In the genomic region with DNA sequence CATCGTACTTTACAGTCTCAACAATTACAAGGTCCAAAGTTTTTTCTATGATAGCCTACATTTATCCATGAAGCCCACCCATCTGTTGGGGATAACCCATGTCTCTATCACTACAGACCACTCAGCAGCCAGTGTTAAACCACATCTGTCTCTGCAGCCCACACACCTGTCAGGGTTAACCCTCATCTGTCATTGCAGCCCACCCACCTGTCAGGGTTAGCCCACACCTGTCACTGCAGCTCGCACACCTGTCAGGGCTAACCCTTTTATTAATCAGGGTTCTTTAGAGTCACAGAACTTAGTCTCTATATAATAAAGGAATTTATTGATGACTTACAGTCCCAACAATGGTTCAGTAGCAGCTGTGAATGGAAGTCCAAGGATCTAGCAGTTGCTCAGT, we compare ENCODE assay signal across 18 mouse cellular contexts. TPM values are rescaled to one million over a fixed set of nuclear protein-coding genes. Genes with fewer than 3 reads are reported as not detected.
"Had no signal": no experiment of that assay in that cellular context is flagged by ENCODE, and none has a peak within 500 bp of the region (broad histone marks: within the 10 kb centered on the region; RNA-seq: fewer than 3 reads in every experiment).

No protein-coding gene starts in this region.

- H3K4me3 ChIP-seq: neural tube, embryonic 12.5 days; neural tube, embryonic 13.5 days; neural tube, embryonic 15.5 days; stomach, embryonic 15.5 days had no signal

- H3K27me3 ChIP-seq: neural tube, embryonic 12.5 days; neural tube, embryonic 13.5 days; neural tube, embryonic 15.5 days; stomach, embryonic 15.5 days had no signal

- H3K4me2 ChIP-seq: neural tube, embryonic 12.5 days; neural tube, embryonic 13.5 days; neural tube, embryonic 15.5 days; stomach, embryonic 15.5 days had no signal

- H3K36me3 ChIP-seq: neural tube, embryonic 12.5 days; neural tube, embryonic 13.5 days; neural tube, embryonic 15.5 days; stomach, embryonic 15.5 days had no signal

- DNase-seq: retina, postnatal 1 day; right cerebral cortex, adult 18-20 months; right cerebral cortex, postnatal 14 days; right cerebral cortex, postnatal 25 days; right cerebral cortex, postnatal 4 days; spleen, adult 18-20 months; thymus, adult 18-20 months; thymus, adult 2 months; thymus, postnatal 14 days; thymus, postnatal 25 days; thymus, postnatal 36 days; thymus, postnatal 4 days had no signal

RNA-seq across cellular contexts. Expression of a gene that starts 43.2 kb away (rescaled TPM):
- polyA plus RNA-seq: neural tube, embryonic 13.5 days; neural tube, embryonic 15.5 days; spleen, adult 2 months; stomach, embryonic 14.5 days had no signal
